Mouse (Mus musculus) hindbrain, postnatal 0 days (tissue): Measurements from ENCODE around the gene Bicral. TPM values are rescaled to one million over a fixed set of nuclear protein-coding genes. Genes with fewer than 3 reads are reported as not detected.

Source experiments
- ATAC-seq: fragments of 200-750 bp; cut with Nextera tagmentation; 2 replicates; pipeline ENCODE4 v1.8.0; 2017; ENCODE audit warnings: mild to moderate bottlenecking, moderate TSS enrichment, moderate library complexity
- DNase-seq: peaks from one replicate; pipeline ENCODE4 v3.0.0-alpha.2; 2015; ENCODE audit warnings: low spot score
- H3K27ac ChIP-seq: fragments of 300-500 bp; sonication (generic); 2 replicates; pipeline ENCODE4 v1.5.1; 2014; ENCODE audit warnings: mild to moderate bottlenecking
- H3K27me3 ChIP-seq: fragments of 300-500 bp; sonication (generic); 2 replicates; pipeline ENCODE4 v1.6.1; 2014; ENCODE audit warnings: low read length, mixed read lengths; ENCODE audit not compliant: insufficient read depth
- H3K36me3 ChIP-seq: fragments of 300-500 bp; sonication (generic); 2 replicates; pipeline ENCODE4 v1.6.1; 2014; ENCODE audit warnings: low read length, mixed read lengths; ENCODE audit not compliant: insufficient read depth
- H3K4me1 ChIP-seq: fragments of 300-500 bp; sonication (generic); 2 replicates; pipeline ENCODE4 v1.6.1; 2014; ENCODE audit warnings: antibody characterized with exemption, low read length, mixed read lengths; ENCODE audit not compliant: insufficient read depth
- H3K4me2 ChIP-seq: fragments of 300-500 bp; sonication (generic); 2 replicates; pipeline ENCODE4 v1.6.1; 2014; ENCODE audit warnings: low read depth, mild to moderate bottlenecking, low read length, moderate library complexity, mixed read lengths
- H3K4me3 ChIP-seq: fragments of 300-500 bp; sonication (generic); 2 replicates; pipeline ENCODE4 v1.5.1; 2014; ENCODE audit warnings: low read length
- H3K9ac ChIP-seq: fragments of 300-500 bp; sonication (generic); replicated peaks from 2 replicates; pipeline ENCODE4 v1.6.1; 2014; ENCODE audit warnings: mild to moderate bottlenecking, low read length, moderate library complexity, mixed read lengths
- H3K9me3 ChIP-seq: fragments of 300-500 bp; sonication (generic); 2 replicates; pipeline ENCODE4 v1.6.1; 2016; ENCODE audit warnings: low read length, mixed read lengths
- CTCF ChIP-seq: IDR thresholded peaks from 2 replicates; pipeline ENCODE4 v1.5.1; 2016; ENCODE audit warnings: antibody characterized with exemption, control low read depth, low read depth
- WGBS: fragments of 180-500 bp; shearing (Covaris S2); extraction: QIAGEN DNeasy Blood & Tissue Kit; methylation state at CpG from one replicate; pipeline ENCODE4 v1.1.7; 2014; 5-methylcytosine and 5-hydroxymethylcytosine counted together
- polyA plus RNA-seq: library from polyadenylated mRNA; unstranded; fragments of >200 nt; fragmentation: Nextera tagmentation; extraction: Ambion mirVana; gene quantifications from 2 replicates; pipeline ENCODE4 v1.2.1, GENCODE M21; 2015
- total RNA-seq: library from RNA; depleted of rRNA; stranded (reverse); fragments of >200 nt; gene quantifications from 2 replicates; pipeline ENCODE4 v1.2.3, GENCODE M21; 2014

Bicral gene
- total and polyA plus RNA-seq, 2 experiments from 2014 or later = 5.2 to 22.9 TPM

DNA sequence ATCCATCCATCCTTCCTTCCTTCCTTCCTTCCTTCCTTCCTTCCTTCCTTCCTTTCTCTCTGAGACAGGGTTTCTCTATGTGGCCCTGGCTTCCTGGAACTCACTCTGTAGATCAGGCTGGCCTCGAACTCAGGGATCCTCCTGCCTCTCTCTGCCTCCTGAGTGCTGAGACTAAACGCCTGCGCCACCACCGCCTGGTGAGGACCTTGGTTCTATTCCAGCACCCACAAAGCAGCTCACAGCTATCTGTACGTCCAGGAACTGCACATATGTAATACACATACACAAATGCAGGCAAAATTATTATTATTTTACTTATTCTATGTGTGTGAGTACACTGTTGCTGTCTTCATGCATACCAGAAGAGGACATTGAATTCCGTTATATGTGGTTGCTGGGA lies 26.5 kb upstream of the Bicral start:
- H3K4me2 ChIP-seq = no peak overlapping the region
- H3K9ac ChIP-seq = no peak overlapping the region
- DNase-seq (no peak), ATAC-seq (no peak)
- H3K27ac ChIP-seq = no peak overlapping the region
- 0 out of 2 replicates have a peak, but pooled peaks cover 6% of the 10 kb centered on the region for H3K4me1 ChIP-seq
- H3K9me3 ChIP-seq = no peaks in the 10 kb centered on the region
- H3K27me3 ChIP-seq = no peaks in the 10 kb centered on the region
- WGBS = 90% methylated on average over 6 of the region's 6 CpGs
- no peak for TF ChIP-seq CTCF
- no peaks in the 10 kb centered on the region for H3K36me3 ChIP-seq
- no peak overlapping the region for H3K4me3 ChIP-seq

DNA sequence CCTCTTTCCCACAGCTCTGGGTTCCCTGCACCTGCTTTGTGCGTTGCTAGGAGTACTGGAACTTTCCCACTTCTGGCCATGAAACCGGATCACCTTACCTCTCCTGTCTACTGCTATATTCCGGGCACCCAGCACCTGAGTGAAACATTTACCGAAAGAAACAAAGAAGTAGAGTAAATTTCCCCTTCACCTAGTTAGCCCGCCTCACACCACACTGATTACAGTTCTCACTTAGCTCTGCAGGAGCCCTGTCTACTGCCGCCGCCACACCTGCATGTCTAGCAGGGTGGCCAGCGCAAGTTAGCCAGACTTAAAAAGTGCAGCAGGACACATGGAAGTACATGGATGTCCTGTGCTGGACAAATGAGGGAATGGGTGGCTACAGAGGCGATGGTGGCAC lies 24.8 kb upstream of the Bicral start:
- H3K4me1 ChIP-seq = 0 out of 2 replicates have a peak, but pooled peaks cover 6% of the 10 kb centered on the region
- DNase-seq (no peak), ATAC-seq (no peak)
- H3K9ac ChIP-seq = no peak overlapping the region
- no peaks in the 10 kb centered on the region for H3K9me3 ChIP-seq
- H3K4me2 ChIP-seq = no peak overlapping the region
- no peaks in the 10 kb centered on the region for H3K36me3 ChIP-seq
- H3K4me3 ChIP-seq = no peak overlapping the region
- H3K27ac ChIP-seq = no peak overlapping the region
- H3K27me3 ChIP-seq = no peaks in the 10 kb centered on the region
- 91% methylated on average over 9 of the region's 9 CpGs for WGBS
- TF ChIP-seq CTCF = no peak

DNA sequence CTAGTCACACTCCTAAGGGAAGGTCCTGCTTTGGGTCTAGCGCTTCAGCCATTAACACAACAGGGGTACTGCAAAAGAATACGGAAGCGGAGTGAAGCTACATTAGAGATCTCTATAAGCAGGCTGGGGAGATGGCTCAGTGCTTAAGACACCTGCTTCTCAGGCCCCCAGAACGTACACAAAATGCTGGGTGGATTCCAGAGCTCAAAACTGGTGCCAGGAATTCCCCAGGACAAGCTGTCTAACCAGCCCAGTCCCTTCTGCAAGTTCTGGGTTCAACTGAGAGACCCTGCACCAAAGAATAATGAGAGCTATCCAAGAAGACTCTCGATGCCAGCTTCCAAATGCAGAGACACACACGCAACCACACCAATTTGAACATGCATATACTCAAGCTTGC lies 23.4 kb upstream of the Bicral start:
- Histone ChIP-seq H3K4me3 (no peak overlapping the region), H3K27me3 (no peaks in the 10 kb centered on the region), H3K36me3 (no peaks in the 10 kb centered on the region), H3K4me2 (no peak overlapping the region), H3K9ac (no peak overlapping the region), H3K4me1 (0 out of 2 replicates have a peak, but pooled peaks cover 6% of the 10 kb centered on the region), H3K9me3 (no peaks in the 10 kb centered on the region), H3K27ac (no peak overlapping the region)
- 75% methylated on average over 6 of the region's 6 CpGs for WGBS
- no peak for ATAC-seq
- TF ChIP-seq CTCF = no peak
- no peak for DNase-seq

GRCm38 (mm10) chr17:46880322-46880721 lies 22.0 kb upstream of the Bicral start:
- H3K27ac ChIP-seq = peak overlapping the region; percentile 36; the same call in 1 of the 2 replicates
- no peak for DNase-seq
- no peaks in the 10 kb centered on the region for H3K27me3 ChIP-seq

GRCm38 (mm10) chr17:46879841-46880311 lies 21.6 kb upstream of the Bicral start:
- H3K9me3 ChIP-seq = no peaks in the 10 kb centered on the region
- H3K9ac ChIP-seq = no peak overlapping the region
- H3K27me3 ChIP-seq = no peaks in the 10 kb centered on the region
- H3K36me3 ChIP-seq = no peaks in the 10 kb centered on the region
- no peaks in the 10 kb centered on the region for H3K4me1 ChIP-seq
- DNase-seq (peak; percentile 50), ATAC-seq (peak; percentile 74)
- peak overlapping the region; percentile 36; the same call in 1 of the 2 replicates for H3K27ac ChIP-seq
- no peak for TF ChIP-seq CTCF
- 25% methylated on average over 14 of the region's 14 CpGs for WGBS
- H3K4me2 ChIP-seq = no peak overlapping the region
- no peak overlapping the region for H3K4me3 ChIP-seq

More at GRCm38 (mm10) chr17:46880322-46880721, 22.0 kb upstream of the Bicral start:
- 50% methylated on average over 2 of the region's 2 CpGs for WGBS
- no peaks in the 10 kb centered on the region for H3K36me3 ChIP-seq
- no peak for ATAC-seq
- H3K9ac ChIP-seq = no peak overlapping the region
- no peak overlapping the region for H3K4me3 ChIP-seq
- no peaks in the 10 kb centered on the region for H3K9me3 ChIP-seq
- H3K4me2 ChIP-seq = no peak overlapping the region
- no peaks in the 10 kb centered on the region for H3K4me1 ChIP-seq
- TF ChIP-seq CTCF = no peak

GRCm38 (mm10) chr17:46877061-46877460 lies 18.8 kb upstream of the Bicral start:
- 70% methylated on average over 5 of the region's 5 CpGs for WGBS
- H3K9ac ChIP-seq = no peak overlapping the region
- DNase-seq = no peak
- no peaks in the 10 kb centered on the region for H3K9me3 ChIP-seq
- no peak for ATAC-seq
- H3K36me3 ChIP-seq = no peaks in the 10 kb centered on the region
- H3K4me3 ChIP-seq = no peak overlapping the region
- no peak overlapping the region for H3K4me2 ChIP-seq
- TF ChIP-seq CTCF = no peak
- no peaks in the 10 kb centered on the region for H3K4me1 ChIP-seq
- H3K27me3 ChIP-seq = no peaks in the 10 kb centered on the region
- no peak overlapping the region for H3K27ac ChIP-seq

- no peak for ATAC-seq
- WGBS = 75% methylated on average over 8 of the region's 8 CpGs
- Histone ChIP-seq H3K9ac (no peak overlapping the region), H3K4me1 (no peaks in the 10 kb centered on the region), H3K36me3 (no peaks in the 10 kb centered on the region), H3K27me3 (no peaks in the 10 kb centered on the region), H3K4me2 (no peak overlapping the region), H3K9me3 (no peaks in the 10 kb centered on the region), H3K27ac (no peak overlapping the region), H3K4me3 (no peak overlapping the region)
- TF ChIP-seq CTCF = no peak
- no peak for DNase-seq
Observed at GRCm38 (mm10) chr17:46876371-46876950, 18.2 kb upstream of the Bicral start.
